Mouse (Mus musculus) liver, postnatal 0 days (tissue): ENCODE results near the gene Gm28778.
"Not testable (repeated sequence)": the region's sequence is repeated elsewhere in the genome, so short reads cannot be mapped to it uniquely, and the experiment has no call there.

Experiments
- CTCF ChIP-seq: sonication (generic); IDR thresholded peaks from 2 replicates; pipeline ENCODE4 v1.5.1; 2016; ENCODE audit warnings: antibody characterized with exemption, low read depth
- EP300 ChIP-seq: IDR thresholded peaks from 2 replicates; pipeline ENCODE4 v1.6.1; 2016; ENCODE audit warnings: antibody characterized with exemption, low read depth, mild to moderate bottlenecking

- TF ChIP-seq CTCF, EP300: not testable (repeated sequence)
These were observed 31.8 kb upstream of the Gm28778 start for GRCm38 (mm10) chr1:53264958-53265612.
